Mouse (Mus musculus) hindbrain, embryonic 16.5 days (tissue): ENCODE measurements at regions not wholly inside any gene's neighbourhood (a gene's known extent, or its start where the extent isn't known, plus 50 kb on each side); places are given as distances from the start of the nearest gene placed in this dataset.

Source experiments
- ATAC-seq: fragments of 200-750 bp; cut with Nextera tagmentation; 2 replicates; pipeline ENCODE4 v1.8.0; 2017; ENCODE audit warnings: moderate TSS enrichment, moderate library complexity
- H3K27ac ChIP-seq: fragments of 300-500 bp; sonication (generic); 2 replicates; pipeline ENCODE4 v1.5.1; 2014; ENCODE audit warnings: low read depth, mild to moderate bottlenecking, control low read depth, low read length, moderate library complexity
- H3K27me3 ChIP-seq: fragments of 300-500 bp; sonication (generic); replicated peaks from 2 replicates; pipeline ENCODE4 v1.6.1; 2014; ENCODE audit warnings: low read length; ENCODE audit not compliant: control insufficient read depth, insufficient read depth
- H3K36me3 ChIP-seq: fragments of 300-500 bp; sonication (generic); 2 replicates; pipeline ENCODE4 v1.6.1; 2014; ENCODE audit warnings: mild to moderate bottlenecking, low read length, moderate library complexity, mixed read lengths; ENCODE audit not compliant: control insufficient read depth, insufficient read depth
- H3K4me1 ChIP-seq: fragments of 300-500 bp; sonication (generic); 2 replicates; pipeline ENCODE4 v1.6.1; 2014; ENCODE audit warnings: low read depth, low read length; ENCODE audit not compliant: control insufficient read depth, insufficient read depth
- H3K4me2 ChIP-seq: fragments of 300-500 bp; sonication (generic); 2 replicates; pipeline ENCODE4 v1.6.1; 2014; ENCODE audit warnings: mild to moderate bottlenecking, low read length, control low read depth, moderate library complexity
- H3K4me3 ChIP-seq: fragments of 300-500 bp; sonication (generic); 2 replicates; pipeline ENCODE4 v1.5.1; 2014; ENCODE audit warnings: mild to moderate bottlenecking, low read length, control low read depth, moderate library complexity
- H3K9ac ChIP-seq: fragments of 300-500 bp; sonication (generic); 2 replicates; pipeline ENCODE4 v1.6.1; 2014; ENCODE audit warnings: low read depth, mild to moderate bottlenecking, control low read depth, low read length, moderate library complexity
- H3K9me3 ChIP-seq: fragments of 300-500 bp; sonication (generic); 2 replicates; pipeline ENCODE4 v1.6.1; 2014; ENCODE audit warnings: mild to moderate bottlenecking, low read length, moderate library complexity; ENCODE audit not compliant: control insufficient read depth
- WGBS: fragments of 180-500 bp; shearing (Covaris S2); extraction: QIAGEN DNeasy Blood & Tissue Kit; methylation state at CpG from one replicate; pipeline ENCODE4 v1.1.7; 2014; 5-methylcytosine and 5-hydroxymethylcytosine counted together

DNA sequence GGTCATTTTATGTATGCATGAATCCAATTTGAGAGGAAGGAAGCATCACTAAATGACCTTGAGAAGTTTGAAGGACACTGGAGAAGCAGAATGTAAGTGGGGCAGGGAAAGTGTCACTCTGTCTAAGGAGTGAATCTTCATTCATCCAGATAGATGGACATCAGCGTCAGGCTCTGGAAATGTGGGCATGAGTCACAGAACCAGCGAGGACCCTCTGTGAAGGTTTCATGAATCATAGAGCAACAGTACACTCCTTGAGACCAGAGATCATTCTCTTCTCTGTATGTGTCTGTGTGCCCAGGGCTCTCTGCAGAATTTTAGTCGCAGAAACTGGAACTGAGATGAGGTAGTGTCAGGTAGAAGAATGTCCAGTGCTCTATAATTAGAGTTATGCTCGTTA lies 62.4 kb upstream of the Lypd6 start:
- H3K4me3 ChIP-seq, result no peak overlapping the region
- no peak overlapping the region for H3K27ac ChIP-seq
- ATAC-seq, result no peak
- 94% methylated on average over 4 of the region's 4 CpGs for WGBS
- no peaks in the 10 kb centered on the region for H3K36me3 ChIP-seq
- no peaks in the 10 kb centered on the region for H3K4me1 ChIP-seq
- H3K9me3 ChIP-seq, result no peaks in the 10 kb centered on the region
- no peak overlapping the region for H3K9ac ChIP-seq
- no peaks in the 10 kb centered on the region for H3K27me3 ChIP-seq
- H3K4me2 ChIP-seq, result no peak overlapping the region

DNA sequence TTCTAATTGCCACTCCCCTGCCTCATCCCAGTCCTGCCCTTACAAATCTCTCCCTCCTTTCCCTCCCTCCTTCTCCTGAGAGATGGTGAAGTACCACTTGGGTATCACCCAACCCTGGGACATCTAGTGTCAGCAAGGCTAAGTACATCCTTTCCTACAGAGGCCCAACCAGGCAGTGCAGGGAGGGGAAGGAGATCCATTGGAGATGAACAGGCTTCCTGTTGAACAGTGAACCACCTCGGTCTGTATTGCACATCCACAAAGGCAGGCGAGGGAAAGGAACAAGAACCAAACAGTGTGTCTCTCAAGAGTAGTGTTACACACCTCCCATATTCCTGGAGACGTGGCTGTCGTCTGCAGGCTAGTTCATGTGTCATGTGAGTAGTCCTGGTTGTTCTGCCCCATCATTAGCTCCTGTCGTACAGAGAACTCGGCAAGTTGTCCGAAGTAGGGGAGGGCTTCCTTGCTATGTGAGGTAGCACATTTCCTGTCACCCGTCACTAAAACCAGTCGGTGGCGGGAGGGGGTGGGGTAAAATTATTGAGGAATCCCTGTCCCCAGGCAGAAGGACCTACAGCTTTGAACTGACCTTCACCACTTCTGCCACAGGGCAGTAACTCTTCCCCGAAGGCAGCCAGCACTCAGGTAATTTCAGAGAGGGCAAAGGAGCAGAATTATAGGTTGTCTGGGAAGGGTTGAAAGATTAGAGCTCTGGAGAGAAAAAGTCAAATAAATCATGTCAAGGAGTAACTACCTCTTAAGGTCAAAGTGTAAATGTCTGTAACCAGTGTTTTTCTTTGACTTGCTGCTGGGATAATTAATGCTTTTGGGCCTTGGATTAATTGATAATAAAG lies 61.3 kb upstream of the Lypd6 start:
- Histone ChIP-seq H3K27me3 (no peaks in the 10 kb centered on the region), H3K4me1 (no peaks in the 10 kb centered on the region), H3K36me3 (no peaks in the 10 kb centered on the region), H3K4me2 (no peak overlapping the region), H3K4me3 (no peak overlapping the region), H3K9me3 (no peaks in the 10 kb centered on the region), H3K27ac (no peak overlapping the region), H3K9ac (no peak overlapping the region)
- 76% methylated on average over 11 of the region's 11 CpGs for WGBS
- ATAC-seq, result no peak

GRCm38 (mm10) chr2:50008282-50008681 lies 57.9 kb upstream of the Lypd6 start:
- H3K4me2 ChIP-seq, result no peak overlapping the region
- no peaks in the 10 kb centered on the region for H3K9me3 ChIP-seq
- WGBS, result 62% methylated on average over 5 of the region's 5 CpGs
- ATAC-seq, result peak; percentile 34; the same call in 1 of the 2 replicates
- H3K27me3 ChIP-seq, result no peaks in the 10 kb centered on the region
- H3K4me1 ChIP-seq, result no peaks in the 10 kb centered on the region
- no peak overlapping the region for H3K27ac ChIP-seq
- H3K9ac ChIP-seq, result no peak overlapping the region
- no peaks in the 10 kb centered on the region for H3K36me3 ChIP-seq
- H3K4me3 ChIP-seq, result no peak overlapping the region

DNA sequence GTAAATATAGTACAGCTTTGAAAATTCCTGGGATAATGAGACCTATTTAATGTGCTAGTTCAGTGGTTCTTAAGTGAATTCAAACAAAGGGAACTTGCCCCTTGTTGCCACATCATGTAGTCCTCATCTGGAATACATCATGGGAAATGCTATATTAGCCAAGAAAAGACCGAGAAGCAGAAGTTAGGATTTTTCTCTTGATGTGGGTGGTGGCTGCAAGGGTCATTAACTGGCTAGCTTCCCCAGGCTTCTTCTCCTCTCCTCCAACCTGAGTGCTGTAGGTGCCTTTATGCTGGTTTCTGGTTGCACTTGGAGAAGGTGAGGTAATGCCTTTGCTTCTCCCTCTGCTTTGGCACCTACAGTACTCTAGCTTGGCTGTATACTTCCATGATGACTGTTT lies 55.8 kb upstream of the Lypd6 start:
- Histone ChIP-seq H3K9ac (no peak overlapping the region), H3K4me2 (no peak overlapping the region), H3K27ac (no peak overlapping the region), H3K9me3 (no peaks in the 10 kb centered on the region), H3K36me3 (no peaks in the 10 kb centered on the region), H3K4me3 (no peak overlapping the region), H3K27me3 (no peaks in the 10 kb centered on the region), H3K4me1 (no peaks in the 10 kb centered on the region)
- WGBS, result 83% methylated on average over 1 of the region's 1 CpGs
- no peak for ATAC-seq

GRCm38 (mm10) chr2:50012303-50012702 lies 53.9 kb upstream of the Lypd6 start:
- ATAC-seq, result no peak
- H3K9me3 ChIP-seq, result no peaks in the 10 kb centered on the region
- no peak overlapping the region for H3K9ac ChIP-seq
- no peaks in the 10 kb centered on the region for H3K27me3 ChIP-seq
- no peak overlapping the region for H3K27ac ChIP-seq
- no peaks in the 10 kb centered on the region for H3K4me1 ChIP-seq
- WGBS, result 87% methylated on average over 3 of the region's 3 CpGs
- H3K4me3 ChIP-seq, result no peak overlapping the region
- H3K36me3 ChIP-seq, result no peaks in the 10 kb centered on the region
- no peak overlapping the region for H3K4me2 ChIP-seq

- Histone ChIP-seq H3K4me2 (no peak overlapping the region), H3K27me3 (no peaks in the 10 kb centered on the region), H3K4me1 (no peaks in the 10 kb centered on the region), H3K36me3 (no peaks in the 10 kb centered on the region), H3K27ac (no peak overlapping the region), H3K4me3 (no peak overlapping the region), H3K9me3 (no peaks in the 10 kb centered on the region), H3K9ac (no peak overlapping the region)
- no peak for ATAC-seq
- WGBS, result 79% methylated on average over 6 of the region's 6 CpGs
Observed at GRCm38 (mm10) chr2:50013248-50013647, 53.0 kb upstream of the Lypd6 start.

- H3K27ac ChIP-seq, result no peak overlapping the region
- H3K4me2 ChIP-seq, result no peak overlapping the region
- WGBS, result 89% methylated on average over 5 of the region's 5 CpGs
- H3K27me3 ChIP-seq, result no peaks in the 10 kb centered on the region
- no peak overlapping the region for H3K9ac ChIP-seq
- no peak for ATAC-seq
- no peaks in the 10 kb centered on the region for H3K4me1 ChIP-seq
- no peak overlapping the region for H3K4me3 ChIP-seq
- no peaks in the 10 kb centered on the region for H3K9me3 ChIP-seq
- no peaks in the 10 kb centered on the region for H3K36me3 ChIP-seq
Observed at GRCm38 (mm10) chr2:50013882-50014281, 52.3 kb upstream of the Lypd6 start.

- ATAC-seq, result no peak
- no peaks in the 10 kb centered on the region for H3K27me3 ChIP-seq
- 79% methylated on average over 2 of the region's 2 CpGs for WGBS
- no peaks in the 10 kb centered on the region for H3K4me1 ChIP-seq
- H3K4me2 ChIP-seq, result no peak overlapping the region
- no peak overlapping the region for H3K9ac ChIP-seq
- H3K9me3 ChIP-seq, result no peaks in the 10 kb centered on the region
- H3K27ac ChIP-seq, result no peak overlapping the region
- H3K4me3 ChIP-seq, result no peak overlapping the region
- H3K36me3 ChIP-seq, result no peaks in the 10 kb centered on the region
Observed at GRCm38 (mm10) chr2:50014683-50015082, 51.5 kb upstream of the Lypd6 start.
